Mouse (Mus musculus): ENCODE measurements at regions not wholly inside any gene's neighbourhood (a gene's known extent, or its start where the extent isn't known, plus 50 kb on each side); places are given as distances from the start of the nearest gene placed in this dataset.

DNA sequence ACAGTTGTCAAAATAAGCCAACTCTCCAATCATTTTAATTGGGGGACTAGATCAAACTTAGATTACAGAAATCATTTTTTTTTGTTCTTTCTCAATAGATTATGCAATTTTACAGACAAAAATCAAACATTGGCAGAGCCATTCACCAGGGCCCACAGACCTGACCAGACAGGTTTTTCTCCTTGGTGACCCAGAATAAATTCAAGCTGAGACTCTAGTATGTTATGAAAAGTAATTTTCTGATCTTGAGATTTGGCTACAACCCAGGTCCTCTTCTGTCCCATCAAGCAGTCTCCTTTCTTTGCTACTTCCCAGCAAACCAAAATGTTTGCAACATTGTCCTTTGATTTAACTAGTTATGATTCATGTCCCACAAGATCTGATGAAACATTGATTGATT is 71.7 kb upstream of the Gm17604 start:
- H3K27ac ChIP-seq (ENCODE audit: low read depth) = no peak overlapping the region
- no peak overlapping the region for H3K4me3 ChIP-seq (ENCODE audit: low read depth, low read length)
- DNase-seq (peak; percentile 19), ATAC-seq (ENCODE audit: insufficient read depth) (no peak)
- no peaks in the 10 kb centered on the region for H3K36me3 ChIP-seq (ENCODE audit: insufficient read depth)
- no peaks in the 10 kb centered on the region for H3K9me3 ChIP-seq (ENCODE audit: low read depth, low read length)
- no peak overlapping the region for H3K9ac ChIP-seq
- no peak overlapping the region for H3K4me2 ChIP-seq
- TF ChIP-seq CTCF (IDR thresholded peaks at IDR 0.05; ENCODE audit: low read depth) = no peak
- H3K4me1 ChIP-seq (ENCODE audit: insufficient read depth) = no peaks in the 10 kb centered on the region
- no peaks in the 10 kb centered on the region for H3K27me3 ChIP-seq (ENCODE audit: insufficient read depth, low read length)
